Mouse (Mus musculus): ENCODE data around the gene Tut1. TPM values are rescaled to one million over a fixed set of nuclear protein-coding genes. Genes with fewer than 3 reads are reported as not detected.
"Not testable (repeated sequence)": the region's sequence is repeated elsewhere in the genome, so short reads cannot be mapped to it uniquely, and the experiment has no call there.

Gene Tut1
- total RNA-seq, 2 experiments from 2014 or later: 5.7 to 7.2 TPM

DNA sequence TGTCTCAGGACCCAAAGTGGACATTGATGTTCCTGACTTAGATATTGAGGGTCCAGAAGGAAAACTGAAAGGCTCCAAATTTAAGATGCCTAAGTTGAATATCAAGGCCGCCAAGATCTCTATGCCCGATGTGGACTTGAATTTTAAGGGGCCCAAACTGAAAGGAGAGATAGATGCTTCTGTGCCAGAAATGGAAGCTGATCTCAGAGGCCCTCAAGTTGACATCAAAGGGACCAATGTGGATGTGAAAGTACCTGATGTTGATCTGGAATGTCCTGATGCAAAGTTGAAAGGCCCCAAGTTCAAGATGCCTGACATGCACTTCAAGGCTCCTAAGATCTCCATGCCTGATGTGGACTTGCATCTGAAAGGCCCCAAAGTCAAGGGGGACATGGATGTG is 53.3 kb downstream of the Tut1 start:
- not testable (repeated sequence) for DNase-seq

Other genes starting within 250 kb of the Tut1 start
- 10 to 100 TPM; 26.7 to 34.6 TPM for gene Slc3a2, start 230.5 kb upstream of the Tut1 start, total RNA-seq (2021)
- 10 to 100 TPM; 16.9 to 18.2 TPM for gene Wdr74, start 218.0 kb upstream of the Tut1 start, total RNA-seq (2021)
- not detected for gene 1700092M07Rik, start 213.1 kb upstream of the Tut1 start, total RNA-seq (2021)
- 10 to 100 TPM; 20.9 to 21.6 TPM for gene Stx5a, start 212.4 kb upstream of the Tut1 start, total RNA-seq (2021)
- gene Nxf1, start 196.8 kb upstream of the Tut1 start, total RNA-seq (2021): 10 to 100 TPM; 32.4 to 33.8 TPM
- 10 to 100 TPM; 82.8 to 87.5 TPM for gene Tmem223, start 182.9 kb upstream of the Tut1 start, total RNA-seq (2021)
- gene Tmem179b, start 179.4 kb upstream of the Tut1 start, total RNA-seq (2021): 1 to 10 TPM; 8.3 to 9.8 TPM
- gene Taf6l, start 167.4 kb upstream of the Tut1 start, total RNA-seq (2021): 1 to 10 TPM; 4.8 to 5.8 TPM
- gene Polr2g, start 155.3 kb upstream of the Tut1 start, total RNA-seq (2021): 10 to 100 TPM; 29.3 to 34.7 TPM
- gene Zbtb3, start 151.3 kb upstream of the Tut1 start, total RNA-seq (2021): under 1 TPM; 0.43 to 0.56 TPM
- 10 to 100 TPM; 10.9 to 13.1 TPM for gene Ttc9c, start 134.5 kb upstream of the Tut1 start, total RNA-seq (2021)
- 10 to 100 TPM; 34.7 to 38.6 TPM for gene Hnrnpul2, start 133.8 kb upstream of the Tut1 start, total RNA-seq (2021)
- gene AC129217.1, start 124.1 kb upstream of the Tut1 start, total RNA-seq (2021): not detected
- gene Bscl2, start 116.4 kb upstream of the Tut1 start, total RNA-seq (2021): 10 to 100 TPM; 15.7 to 20.8 TPM
- not detected for gene Gng3, start 114.7 kb upstream of the Tut1 start, total RNA-seq (2021)
- gene Lrrn4cl, start 103.1 kb upstream of the Tut1 start, total RNA-seq (2021): 10 to 100 TPM in 1 of 2 experiments, 1 to 10 TPM in 1; 6.8 to 10.9 TPM
- 100 to 1,000 TPM; 190 to 208 TPM for gene Ubxn1, start 82.4 kb upstream of the Tut1 start, total RNA-seq (2021)
- 10 to 100 TPM; 50.8 to 57.0 TPM for gene Uqcc3, start 72.9 kb upstream of the Tut1 start, total RNA-seq (2021)
- 10 to 100 TPM in 1 of 2 experiments, 1 to 10 TPM in 1; 4.8 to 10.3 TPM for gene Lbhd1, start 70.1 kb upstream of the Tut1 start, total RNA-seq (2021)
- not detected for gene Gm49403, start 69.9 kb upstream of the Tut1 start, total RNA-seq (2021)
- 10 to 100 TPM; 13.1 to 18.0 TPM for gene 1810009A15Rik, start 65.0 kb upstream of the Tut1 start, total RNA-seq (2021)
- gene Gm49416, start 64.9 kb upstream of the Tut1 start, total RNA-seq (2021): not detected
- gene Ints5, start 60.8 kb upstream of the Tut1 start, total RNA-seq (2021): 1 to 10 TPM; 8.3 to 9.4 TPM
- gene Ganab, start 55.8 kb upstream of the Tut1 start, total RNA-seq (2021): 10 to 100 TPM; 23.1 to 25.9 TPM
- gene B3gat3, start 33.5 kb upstream of the Tut1 start, total RNA-seq (2021): 10 to 100 TPM; 27.2 to 28.3 TPM
- 10 to 100 TPM in 1 of 2 experiments, 1 to 10 TPM in 1; 6.7 to 18.4 TPM for gene Rom1, start 24.5 kb upstream of the Tut1 start, total RNA-seq (2021)
- gene Eml3, start 24.3 kb upstream of the Tut1 start, total RNA-seq (2021): 1 to 10 TPM; 6.0 to 7.2 TPM
- gene Mta2, start 12.0 kb upstream of the Tut1 start, total RNA-seq (2021): 10 to 100 TPM; 19.5 to 21.9 TPM
- 100 to 1,000 TPM; 464 to 492 TPM for gene Eef1g, start 13.2 kb downstream of the Tut1 start, total RNA-seq (2021)
- gene Ahnak, start 35.4 kb downstream of the Tut1 start, total RNA-seq (2021): 100 to 1,000 TPM; 183 to 204 TPM
- not detected for gene Scgb1a1, start 134.1 kb downstream of the Tut1 start, total RNA-seq (2021)
- gene Asrgl1, start 181.8 kb downstream of the Tut1 start, total RNA-seq (2021): 10 to 100 TPM; 25.1 to 26.0 TPM

All from gastrocnemius, postnatal 25 days (tissue).